14 mouse cellular contexts compared by ENCODE assay signal in genomic region chr9:53664819-53665218, GRCm38 (mm10). TPM values are rescaled to one million over a fixed set of nuclear protein-coding genes. Genes with fewer than 3 reads are reported as not detected.
DNase-seq lines count a peak whose midpoint lies in the region; ATAC-seq lines count a peak whose summit lies in the region.
"Had no signal": no experiment of that assay in that cellular context is flagged by ENCODE, and none has a peak within 500 bp of the region (broad histone marks: within the 10 kb centered on the region; RNA-seq: fewer than 3 reads in every experiment).

No protein-coding gene starts in this region.

- H3K4me3 ChIP-seq in forebrain, embryonic 15.5 days, result no peak overlapping the region
- H3K4me3 ChIP-seq in forebrain, embryonic 12.5 days (replicated peaks), result no peak overlapping the region
- no peak overlapping the region for H3K4me3 ChIP-seq in liver, embryonic 13.5 days (replicated peaks)
- H3K4me3 ChIP-seq in hindbrain, embryonic 14.5 days (replicated peaks; ENCODE audit: low read length), result no peak overlapping the region
- no peak overlapping the region for H3K4me3 ChIP-seq in neural tube, embryonic 13.5 days

- no peak overlapping the region for H3K27ac ChIP-seq in forebrain, embryonic 15.5 days (replicated peaks)
- H3K27ac ChIP-seq in forebrain, embryonic 12.5 days, result no peak overlapping the region
- H3K27ac ChIP-seq in liver, embryonic 13.5 days, result no peak overlapping the region
- no peak overlapping the region for H3K27ac ChIP-seq in hindbrain, embryonic 14.5 days
- H3K27ac ChIP-seq in neural tube, embryonic 13.5 days (replicated peaks), result no peak overlapping the region
- H3K27ac ChIP-seq: heart, embryonic 13.5 days; macrophage had no signal

- H3K4me2 ChIP-seq in forebrain, embryonic 15.5 days (replicated peaks), result 0 out of 2 replicates have a peak overlapping the region, but pooled peaks have one; percentile 14
- H3K4me2 ChIP-seq in forebrain, embryonic 12.5 days, result no peak overlapping the region; the same call in 1 of the 2 replicates
- H3K4me2 ChIP-seq in liver, embryonic 13.5 days, result peak overlapping the region; percentile 7; the same call in 1 of the 2 replicates
- peak overlapping the region; percentile 92 for H3K4me2 ChIP-seq in hindbrain, embryonic 14.5 days (replicated peaks)
- peak overlapping the region; percentile 74 for H3K4me2 ChIP-seq in neural tube, embryonic 13.5 days

- H3K9me3 ChIP-seq in forebrain, embryonic 15.5 days, result no peaks in the 10 kb centered on the region
- no peaks in the 10 kb centered on the region for H3K9me3 ChIP-seq in forebrain, embryonic 12.5 days
- no peaks in the 10 kb centered on the region for H3K9me3 ChIP-seq in liver, embryonic 13.5 days (replicated peaks)
- no peaks in the 10 kb centered on the region for H3K9me3 ChIP-seq in hindbrain, embryonic 14.5 days (ENCODE audit: control insufficient read depth, low read length)
- no peaks in the 10 kb centered on the region for H3K9me3 ChIP-seq in neural tube, embryonic 13.5 days
- H3K9me3 ChIP-seq: heart, embryonic 13.5 days had no signal

- no peak for DNase-seq in liver, embryonic 13.5 days
- no peak for DNase-seq in liver
- no peak for DNase-seq in hindbrain, embryonic 14.5 days (ENCODE audit: low spot score)
- no peak for DNase-seq in right cerebral cortex, postnatal 10 days (ENCODE audit: low spot score in 2 of 2)
- DNase-seq: cerebellum, adult 18-20 months; kidney, adult 8-10 months; lung, adult 2 months; thymus, postnatal 36 days had no signal

- no peak for ATAC-seq in forebrain, embryonic 15.5 days (replicated peaks)
- ATAC-seq in forebrain, embryonic 12.5 days (ENCODE audit: low FRiP score), result no peak
- ATAC-seq in liver, embryonic 13.5 days (ENCODE audit: low read depth), result no peak
- no peak for ATAC-seq in hindbrain, embryonic 14.5 days (ENCODE audit: low FRiP score)
- ATAC-seq in neural tube, embryonic 13.5 days (ENCODE audit: low read depth), result no peak

- peaks cover 27% of the 10 kb centered on the region for H3K4me1 ChIP-seq in forebrain, embryonic 15.5 days
- peaks cover 23% of the 10 kb centered on the region for H3K4me1 ChIP-seq in forebrain, embryonic 12.5 days
- peaks cover 40% of the 10 kb centered on the region for H3K4me1 ChIP-seq in liver, embryonic 13.5 days (replicated peaks)
- H3K4me1 ChIP-seq in hindbrain, embryonic 14.5 days (replicated peaks; ENCODE audit: control insufficient read depth, insufficient read depth, low read length), result peaks cover 29% of the 10 kb centered on the region
- H3K4me1 ChIP-seq in neural tube, embryonic 13.5 days (replicated peaks), result peaks cover 27% of the 10 kb centered on the region

- H3K36me3 ChIP-seq in forebrain, embryonic 15.5 days, result 0 out of 2 replicates have a peak, but pooled peaks cover 2% of the 10 kb centered on the region
- H3K36me3 ChIP-seq in forebrain, embryonic 12.5 days (replicated peaks), result no peaks in the 10 kb centered on the region
- no peaks in the 10 kb centered on the region for H3K36me3 ChIP-seq in liver, embryonic 13.5 days
- no peaks in the 10 kb centered on the region; the same call in 1 of the 2 replicates for H3K36me3 ChIP-seq in hindbrain, embryonic 14.5 days (replicated peaks; ENCODE audit: control insufficient read depth, insufficient read depth)
- H3K36me3 ChIP-seq in neural tube, embryonic 13.5 days, result no peaks in the 10 kb centered on the region

- no peak overlapping the region for H3K9ac ChIP-seq in forebrain, embryonic 15.5 days (replicated peaks)
- H3K9ac ChIP-seq in forebrain, embryonic 12.5 days, result no peak overlapping the region
- no peak overlapping the region for H3K9ac ChIP-seq in liver, embryonic 13.5 days
- no peak overlapping the region for H3K9ac ChIP-seq in hindbrain, embryonic 14.5 days
- no peak overlapping the region for H3K9ac ChIP-seq in neural tube, embryonic 13.5 days
- H3K9ac ChIP-seq: heart, embryonic 13.5 days had no signal

- WGBS in forebrain, embryonic 15.5 days, result 64% methylated on average over 2 of the region's 2 CpGs
- WGBS in forebrain, embryonic 12.5 days, result 80% methylated on average over 2 of the region's 2 CpGs
- WGBS in liver, embryonic 13.5 days (ENCODE audit: insufficient replicate concordance), result 72% methylated on average over 2 of the region's 2 CpGs
- WGBS in hindbrain, embryonic 14.5 days, result 71% methylated on average over 2 of the region's 2 CpGs
- 86% methylated on average over 2 of the region's 2 CpGs for WGBS in neural tube, embryonic 13.5 days

- no peaks in the 10 kb centered on the region for H3K27me3 ChIP-seq in forebrain, embryonic 15.5 days
- no peaks in the 10 kb centered on the region for H3K27me3 ChIP-seq in forebrain, embryonic 12.5 days
- H3K27me3 ChIP-seq in liver, embryonic 13.5 days, result no peaks in the 10 kb centered on the region
- H3K27me3 ChIP-seq in hindbrain, embryonic 14.5 days (ENCODE audit: control insufficient read depth, insufficient read depth, low read length), result no peaks in the 10 kb centered on the region
- H3K27me3 ChIP-seq in neural tube, embryonic 13.5 days, result no peaks in the 10 kb centered on the region
- H3K27me3 ChIP-seq: heart, embryonic 13.5 days had no signal

RNA-seq across cellular contexts. Expression of gene Cul5, which starts 5.0 kb away (rescaled TPM):
- polyA plus RNA-seq in forebrain, embryonic 15.5 days (2015; fragmentation: Nextera tagmentation; extraction: Ambion mirVana), result 47.0 and 47.2 TPM in 2 replicates
- polyA plus RNA-seq in forebrain, embryonic 12.5 days (2016; fragmentation: Nextera tagmentation; extraction: Ambion mirVana), result 48.4 and 48.6 TPM in 2 replicates
- 14.6 and 15.4 TPM in 2 replicates for polyA plus RNA-seq in liver, embryonic 13.5 days (2015; fragmentation: Nextera tagmentation; extraction: Ambion mirVana)
- 59.9 and 62.2 TPM in 2 replicates for polyA plus RNA-seq in hindbrain, embryonic 14.5 days (2014; fragmentation: Nextera tagmentation; extraction: Ambion mirVana)
- polyA plus RNA-seq in neural tube, embryonic 13.5 days (2015; fragmentation: Nextera tagmentation; extraction: Ambion mirVana), result 39.2 and 41.6 TPM in 2 replicates

RNA-seq across cellular contexts. Expression of gene Rab39, which starts 41.2 kb away (rescaled TPM):
- 3.7 and 4.2 TPM in 2 replicates for polyA plus RNA-seq in forebrain, embryonic 15.5 days (2015; fragmentation: Nextera tagmentation; extraction: Ambion mirVana)
- 3.6 and 4.1 TPM in 2 replicates for polyA plus RNA-seq in forebrain, embryonic 12.5 days (2016; fragmentation: Nextera tagmentation; extraction: Ambion mirVana)
- 0.44 and 0.70 TPM in 2 replicates for polyA plus RNA-seq in liver, embryonic 13.5 days (2015; fragmentation: Nextera tagmentation; extraction: Ambion mirVana)
- polyA plus RNA-seq in hindbrain, embryonic 14.5 days (2014; fragmentation: Nextera tagmentation; extraction: Ambion mirVana), result 3.1 and 3.2 TPM in 2 replicates
- 4.3 and 5.1 TPM in 2 replicates for polyA plus RNA-seq in neural tube, embryonic 13.5 days (2015; fragmentation: Nextera tagmentation; extraction: Ambion mirVana)
- polyA plus RNA-seq: C2C12 had no signal

RNA-seq across cellular contexts. Expression of gene Acat1, which starts 54.6 kb away (rescaled TPM):
- 171 and 182 TPM in 2 replicates for polyA plus RNA-seq in forebrain, embryonic 15.5 days (2015; fragmentation: Nextera tagmentation; extraction: Ambion mirVana)
- 79.0 and 86.2 TPM in 2 replicates for polyA plus RNA-seq in forebrain, embryonic 12.5 days (2016; fragmentation: Nextera tagmentation; extraction: Ambion mirVana)
- polyA plus RNA-seq in liver, embryonic 13.5 days (2015; fragmentation: Nextera tagmentation; extraction: Ambion mirVana), result 58.2 and 71.8 TPM in 2 replicates
- 168 and 208 TPM in 2 replicates for polyA plus RNA-seq in hindbrain, embryonic 14.5 days (2014; fragmentation: Nextera tagmentation; extraction: Ambion mirVana)
- 127 and 142 TPM in 2 replicates for polyA plus RNA-seq in neural tube, embryonic 13.5 days (2015; fragmentation: Nextera tagmentation; extraction: Ambion mirVana)
